Mouse (Mus musculus) layer of hippocampus, adult 8-10 months (tissue): ENCODE data around the gene 9530003J23Rik. TPM values are rescaled to one million over a fixed set of nuclear protein-coding genes. Genes with fewer than 3 reads are reported as not detected.

Source experiments
- DNase-seq, 2 experiments: peaks; one replicate each; pipeline ENCODE4 v3.0.0; 2022; ENCODE audit warnings: low spot score in 2 of 2
- total RNA-seq, 4 experiments: library from RNA; stranded (reverse); gene quantifications; 2 replicates each; pipeline ENCODE4 v1.2.4; 2022

9530003J23Rik gene
- total RNA-seq, 4 experiments from 2014 or later = not detected

DNA sequence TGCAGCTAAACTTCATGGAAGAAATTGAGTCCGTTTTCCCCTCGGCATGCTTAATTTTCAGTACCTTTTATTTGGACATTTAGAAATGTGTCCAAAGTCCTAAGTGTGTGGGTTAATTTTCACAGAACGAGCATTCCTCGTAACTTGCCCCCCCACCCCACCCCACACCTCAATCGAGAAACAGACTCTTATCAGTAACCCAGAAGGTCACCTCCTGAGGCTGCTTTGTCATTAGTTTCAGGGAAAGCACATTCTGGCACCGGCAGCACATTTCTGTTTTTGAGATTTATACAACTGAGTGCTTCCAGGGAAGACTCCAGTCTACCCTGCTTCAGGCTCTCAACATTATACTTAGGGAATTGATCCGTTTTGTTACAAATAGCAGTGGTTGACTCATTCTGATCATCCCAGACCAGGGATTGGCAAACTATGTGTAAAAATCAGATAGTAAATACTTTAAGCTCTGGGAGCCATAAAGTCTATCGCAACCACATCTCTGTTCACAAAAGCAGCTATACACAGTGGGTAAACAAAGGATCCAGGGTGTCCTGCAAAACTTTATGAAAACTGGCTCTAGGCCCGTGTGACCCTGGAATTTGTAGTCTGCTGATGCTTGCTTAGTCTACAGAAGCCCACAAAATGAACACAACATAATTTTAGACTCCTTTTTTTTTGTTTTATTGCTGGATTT is 53.0 kb downstream of the 9530003J23Rik start:
- no peak for DNase-seq

Other genes starting within 250 kb of the 9530003J23Rik start
- gene Lrrc10, start 193.4 kb downstream of the 9530003J23Rik start, total RNA-seq = under 1 TPM in 1 of 4 experiments, not detected in 3; 0.23 TPM
- gene Cct2, start 174.9 kb downstream of the 9530003J23Rik start, total RNA-seq = 100 to 1,000 TPM; 161 to 170 (median 162) TPM
- gene Frs2, start 90.2 kb downstream of the 9530003J23Rik start, total RNA-seq = 10 to 100 TPM; 35.8 to 44.1 (median 40.8) TPM
- gene Yeats4, start 14.2 kb downstream of the 9530003J23Rik start, total RNA-seq = 10 to 100 TPM; 39.1 to 45.2 (median 40.7) TPM
- 100 to 1,000 TPM in 2 of 4 experiments, 10 to 100 TPM in 2; 14.0 to 253 (median 119) TPM for gene Lyz2, start 43.6 kb upstream of the 9530003J23Rik start, total RNA-seq
- 10 to 100 TPM in 2 of 4 experiments, 1 to 10 TPM in 2; 1.5 to 22.0 (median 11.7) TPM for gene Lyz1, start 54.2 kb upstream of the 9530003J23Rik start, total RNA-seq
- gene Cpsf6, start 141.3 kb upstream of the 9530003J23Rik start, total RNA-seq = 100 to 1,000 TPM; 104 to 124 (median 117) TPM